Mouse (Mus musculus) midbrain, embryonic 14.5 days (tissue): Measurements from ENCODE around the gene Matn1. TPM values are rescaled to one million over a fixed set of nuclear protein-coding genes. Genes with fewer than 3 reads are reported as not detected.
A peak's percentile ranks its signal among the peaks of the same experiment; 100 is the strongest.

Experiments used
- ATAC-seq: fragments of 200-750 bp; cut with Nextera tagmentation; 2 replicates; pipeline ENCODE4 v1.8.0; 2017; ENCODE audit warnings: moderate number of reproducible peaks, moderate library complexity; ENCODE audit not compliant: low FRiP score, low TSS enrichment
- DNase-seq: peaks from one replicate; pipeline ENCODE4 v3.0.0-alpha.2; 2015
- H3K27ac ChIP-seq: fragments of 300-500 bp; sonication (generic); replicated peaks from 2 replicates; pipeline ENCODE4 v1.5.1; 2014; ENCODE audit warnings: mild to moderate bottlenecking, low read depth, low read length, moderate library complexity
- H3K27me3 ChIP-seq: fragments of 300-500 bp; sonication (generic); 2 replicates; pipeline ENCODE4 v1.6.1; 2014; ENCODE audit warnings: low read length, control low read depth, mixed read lengths; ENCODE audit not compliant: control insufficient read depth, insufficient read depth
- H3K36me3 ChIP-seq: fragments of 300-500 bp; sonication (generic); 2 replicates; pipeline ENCODE4 v1.6.1; 2014; ENCODE audit warnings: low read length, control low read depth; ENCODE audit not compliant: control insufficient read depth, insufficient read depth
- H3K4me1 ChIP-seq: fragments of 300-500 bp; sonication (generic); 2 replicates; pipeline ENCODE4 v1.6.1; 2014; ENCODE audit warnings: mild to moderate bottlenecking, antibody characterized with exemption, low read length, control low read depth; ENCODE audit not compliant: control insufficient read depth, insufficient read depth
- H3K4me2 ChIP-seq: fragments of 300-500 bp; sonication (generic); 2 replicates; pipeline ENCODE4 v1.6.1; 2014; ENCODE audit warnings: mild to moderate bottlenecking, low read length, moderate library complexity
- H3K4me3 ChIP-seq: fragments of 300-500 bp; sonication (generic); replicated peaks from 2 replicates; pipeline ENCODE4 v1.5.1; 2014; ENCODE audit warnings: low read depth, low read length
- H3K9ac ChIP-seq: fragments of 300-500 bp; sonication (generic); replicated peaks from 2 replicates; pipeline ENCODE4 v1.6.1; 2014; ENCODE audit warnings: mild to moderate bottlenecking, low read length, moderate library complexity
- H3K9me3 ChIP-seq: fragments of 300-500 bp; sonication (generic); 2 replicates; pipeline ENCODE4 v1.6.1; 2016; ENCODE audit warnings: low read length, control low read depth, mixed read lengths; ENCODE audit not compliant: control insufficient read depth
- WGBS: fragments of 180-500 bp; shearing (Covaris S2); extraction: QIAGEN DNeasy Blood & Tissue Kit; methylation state at CpG from one replicate; pipeline ENCODE4 v1.1.7; 2014; 5-methylcytosine and 5-hydroxymethylcytosine counted together
- polyA plus RNA-seq: library from polyadenylated mRNA; unstranded; fragments of >200 nt; fragmentation: Nextera tagmentation; extraction: Ambion mirVana; gene quantifications from 2 replicates; pipeline ENCODE4 v1.2.1, GENCODE M21; 2014

Gene Matn1
- polyA plus RNA-seq, 1 experiment from 2014 or later = not detected

DNA sequence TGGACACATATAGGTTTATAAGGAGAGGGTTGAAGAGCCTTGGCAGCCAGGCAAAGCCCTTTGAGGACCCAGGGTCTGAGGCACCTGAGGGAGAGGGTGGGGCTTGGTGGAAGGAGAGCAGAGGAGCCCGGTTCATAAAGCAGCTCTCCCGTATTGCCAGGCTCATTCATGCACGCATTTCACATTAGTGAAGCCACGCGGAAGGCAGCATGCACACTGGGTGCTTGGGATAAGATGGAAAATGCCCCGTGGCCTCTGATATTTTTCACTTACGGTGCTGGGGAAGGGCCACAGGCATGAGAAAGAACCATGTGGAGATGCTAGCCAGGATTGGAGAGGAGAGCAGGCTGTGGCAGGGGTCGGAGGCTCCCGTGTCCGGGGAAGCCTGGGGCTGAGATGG is 13.0 kb downstream of the Matn1 start:
- ATAC-seq (no peak), DNase-seq (no peak)
- 71% methylated on average over 10 of the region's 10 CpGs for WGBS
- H3K36me3 ChIP-seq = no peaks in the 10 kb centered on the region
- H3K9me3 ChIP-seq = no peaks in the 10 kb centered on the region
- no peak overlapping the region for H3K4me2 ChIP-seq
- H3K27me3 ChIP-seq = no peaks in the 10 kb centered on the region
- H3K9ac ChIP-seq = no peak overlapping the region; the same call in 1 of the 2 replicates
- no peak overlapping the region for H3K27ac ChIP-seq
- H3K4me3 ChIP-seq = no peak overlapping the region
- H3K4me1 ChIP-seq = peaks cover 6% of the 10 kb centered on the region; the same call in 1 of the 2 replicates

DNA sequence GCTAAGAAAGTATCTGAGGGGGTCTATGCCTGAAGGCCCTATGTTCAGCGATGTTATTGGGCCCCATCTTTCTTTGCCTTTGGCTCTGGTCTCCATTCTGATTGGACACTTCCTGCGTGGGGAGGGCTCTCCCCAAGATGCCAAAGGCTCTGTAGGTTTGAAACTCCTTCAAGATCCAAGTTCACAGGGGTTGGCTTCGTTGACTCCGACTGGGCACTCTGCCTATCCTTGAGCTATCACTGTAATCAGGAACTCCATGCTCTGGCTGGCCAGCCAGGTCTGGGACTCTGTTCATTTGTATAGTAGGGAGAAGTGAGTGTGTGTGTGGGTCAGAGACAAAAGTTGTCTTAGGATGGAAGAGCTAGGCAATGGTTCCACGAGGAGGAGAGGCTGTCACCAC is 14.6 kb downstream of the Matn1 start:
- Histone ChIP-seq H3K4me1 (peaks cover 6% of the 10 kb centered on the region; the same call in 1 of the 2 replicates), H3K4me2 (no peak overlapping the region), H3K9me3 (no peaks in the 10 kb centered on the region), H3K4me3 (no peak overlapping the region), H3K36me3 (no peaks in the 10 kb centered on the region), H3K27ac (no peak overlapping the region), H3K27me3 (no peaks in the 10 kb centered on the region), H3K9ac (no peak overlapping the region)
- ATAC-seq (no peak), DNase-seq (no peak)
- WGBS = 80% methylated on average over 5 of the region's 5 CpGs

DNA sequence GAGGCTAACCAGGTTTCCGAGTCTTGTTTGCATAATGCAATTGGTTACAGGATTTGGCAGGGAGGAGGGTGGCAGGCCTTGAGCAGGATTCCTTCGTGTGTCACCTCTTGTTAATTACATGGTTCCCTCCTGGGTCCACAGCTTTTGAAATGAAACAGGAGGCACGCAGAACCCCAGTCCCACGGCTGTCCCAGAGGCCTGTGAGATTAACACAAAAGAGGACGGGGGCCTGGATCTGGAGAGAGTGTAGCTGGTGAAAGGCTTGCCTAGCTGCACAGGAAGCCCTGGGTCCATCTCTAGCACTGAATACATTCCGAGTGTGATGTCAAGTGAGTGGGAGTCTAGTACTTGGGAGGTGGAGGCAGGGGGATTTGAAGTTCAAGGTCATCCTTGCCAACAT is 15.5 kb downstream of the Matn1 start:
- Histone ChIP-seq H3K9me3 (no peaks in the 10 kb centered on the region), H3K4me2 (no peak overlapping the region), H3K27me3 (no peaks in the 10 kb centered on the region), H3K36me3 (no peaks in the 10 kb centered on the region), H3K4me3 (no peak overlapping the region), H3K9ac (no peak overlapping the region), H3K4me1 (peaks cover 6% of the 10 kb centered on the region; the same call in 1 of the 2 replicates), H3K27ac (no peak overlapping the region)
- DNase-seq (peak; percentile 40), ATAC-seq (no peak; the same call in 1 of the 2 replicates)
- 27% methylated on average over 6 of the region's 6 CpGs for WGBS

DNA sequence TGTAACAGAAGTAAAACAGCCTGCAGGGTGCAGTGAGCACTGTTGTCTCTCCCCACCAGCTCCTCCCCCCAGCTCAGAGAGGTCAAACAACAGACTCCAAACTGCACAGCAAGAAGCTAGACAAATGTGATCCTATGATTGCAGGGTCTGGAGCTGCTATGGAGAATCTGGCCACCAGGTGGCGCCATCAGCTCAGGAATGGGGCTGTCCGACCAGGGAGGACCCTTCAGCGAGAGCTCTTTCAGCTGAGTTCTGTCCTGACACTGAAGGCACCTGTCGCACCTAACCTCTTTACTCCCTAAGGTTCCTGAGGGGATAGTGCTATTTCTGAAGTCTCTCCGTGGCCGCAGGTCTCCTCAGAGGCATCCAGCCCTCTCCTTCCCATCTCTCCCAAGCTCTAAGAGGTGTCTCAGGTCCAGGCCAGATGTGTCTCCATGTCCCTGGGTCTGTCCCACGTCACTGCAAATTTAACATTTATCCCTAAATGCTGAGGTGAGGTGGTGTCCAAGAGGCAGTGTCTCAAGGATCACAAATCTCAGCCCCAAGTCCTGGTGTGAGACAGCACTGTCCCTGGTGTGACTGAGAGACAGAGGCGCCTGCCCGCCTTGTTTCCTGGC is 16.0 kb downstream of the Matn1 start:
- H3K27ac ChIP-seq = no peak overlapping the region
- DNase-seq (peak; percentile 92), ATAC-seq (peak; percentile 46; the same call in 1 of the 2 replicates)
- H3K4me3 ChIP-seq = no peak overlapping the region
- 28% methylated on average over 9 of the region's 9 CpGs for WGBS
- no peaks in the 10 kb centered on the region for H3K9me3 ChIP-seq
- no peaks in the 10 kb centered on the region for H3K27me3 ChIP-seq
- no peak overlapping the region for H3K9ac ChIP-seq
- no peak overlapping the region for H3K4me2 ChIP-seq
- H3K4me1 ChIP-seq = peaks cover 6% of the 10 kb centered on the region; the same call in 1 of the 2 replicates
- H3K36me3 ChIP-seq = no peaks in the 10 kb centered on the region

DNA sequence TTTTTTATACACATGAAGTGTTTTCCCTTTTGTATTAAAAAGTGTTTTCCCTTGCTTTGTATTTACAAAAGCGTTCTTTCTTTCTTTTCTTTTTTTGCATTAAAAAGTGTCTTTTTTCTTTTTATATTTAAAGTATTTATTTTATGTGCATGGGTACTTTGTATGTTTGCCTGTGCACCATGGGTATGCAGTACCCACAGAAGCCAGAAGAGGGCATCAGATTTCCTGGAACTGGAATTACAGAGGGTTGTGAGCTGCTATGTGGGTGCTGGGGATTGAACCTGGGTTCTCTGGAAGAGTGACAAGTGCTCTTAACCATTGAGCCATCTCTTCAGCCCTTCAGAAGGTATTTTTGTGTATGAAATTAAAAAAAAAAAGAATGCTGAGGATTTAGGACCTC is 27.1 kb downstream of the Matn1 start:
- Histone ChIP-seq H3K9ac (no peak overlapping the region), H3K9me3 (no peaks in the 10 kb centered on the region), H3K36me3 (no peaks in the 10 kb centered on the region), H3K4me1 (0 out of 2 replicates have a peak, but pooled peaks cover 3% of the 10 kb centered on the region), H3K27ac (no peak overlapping the region), H3K4me3 (no peak overlapping the region), H3K4me2 (no peak overlapping the region), H3K27me3 (no peaks in the 10 kb centered on the region)
- 98% methylated on average over 1 of the region's 1 CpGs for WGBS
- no peak for DNase-seq
- no peak for ATAC-seq

DNA sequence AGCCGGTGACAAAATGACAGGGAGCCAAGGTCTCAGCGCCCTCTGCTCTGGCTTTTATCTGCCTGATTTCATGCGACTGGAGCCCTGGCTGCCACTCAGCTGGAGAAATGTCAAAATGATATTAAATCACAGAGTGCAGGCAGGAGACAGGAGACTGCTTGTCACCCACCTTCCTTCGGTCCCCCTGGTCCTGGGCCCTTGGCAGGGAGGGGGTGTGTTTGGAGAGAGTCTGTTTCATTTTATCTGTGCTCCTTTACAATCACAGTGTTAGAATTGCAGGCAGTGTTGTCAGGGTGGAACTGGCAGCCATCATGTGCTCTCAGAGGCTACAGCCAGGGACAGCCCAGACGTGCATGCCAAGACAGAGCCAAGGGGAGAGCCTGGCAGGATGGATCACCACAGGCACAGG is 28.2 kb downstream of the Matn1 start:
- no peak overlapping the region for H3K9ac ChIP-seq
- H3K9me3 ChIP-seq = no peaks in the 10 kb centered on the region
- 0 out of 2 replicates have a peak, but pooled peaks cover 3% of the 10 kb centered on the region for H3K4me1 ChIP-seq
- DNase-seq = peak; percentile 67
- WGBS = 62% methylated on average over 5 of the region's 5 CpGs
- no peak overlapping the region for H3K4me2 ChIP-seq
- no peaks in the 10 kb centered on the region for H3K36me3 ChIP-seq
- ATAC-seq = no peak; the same call in 1 of the 2 replicates
- H3K4me3 ChIP-seq = no peak overlapping the region
- no peaks in the 10 kb centered on the region for H3K27me3 ChIP-seq
- peak overlapping the region; percentile 74 for H3K27ac ChIP-seq

DNA sequence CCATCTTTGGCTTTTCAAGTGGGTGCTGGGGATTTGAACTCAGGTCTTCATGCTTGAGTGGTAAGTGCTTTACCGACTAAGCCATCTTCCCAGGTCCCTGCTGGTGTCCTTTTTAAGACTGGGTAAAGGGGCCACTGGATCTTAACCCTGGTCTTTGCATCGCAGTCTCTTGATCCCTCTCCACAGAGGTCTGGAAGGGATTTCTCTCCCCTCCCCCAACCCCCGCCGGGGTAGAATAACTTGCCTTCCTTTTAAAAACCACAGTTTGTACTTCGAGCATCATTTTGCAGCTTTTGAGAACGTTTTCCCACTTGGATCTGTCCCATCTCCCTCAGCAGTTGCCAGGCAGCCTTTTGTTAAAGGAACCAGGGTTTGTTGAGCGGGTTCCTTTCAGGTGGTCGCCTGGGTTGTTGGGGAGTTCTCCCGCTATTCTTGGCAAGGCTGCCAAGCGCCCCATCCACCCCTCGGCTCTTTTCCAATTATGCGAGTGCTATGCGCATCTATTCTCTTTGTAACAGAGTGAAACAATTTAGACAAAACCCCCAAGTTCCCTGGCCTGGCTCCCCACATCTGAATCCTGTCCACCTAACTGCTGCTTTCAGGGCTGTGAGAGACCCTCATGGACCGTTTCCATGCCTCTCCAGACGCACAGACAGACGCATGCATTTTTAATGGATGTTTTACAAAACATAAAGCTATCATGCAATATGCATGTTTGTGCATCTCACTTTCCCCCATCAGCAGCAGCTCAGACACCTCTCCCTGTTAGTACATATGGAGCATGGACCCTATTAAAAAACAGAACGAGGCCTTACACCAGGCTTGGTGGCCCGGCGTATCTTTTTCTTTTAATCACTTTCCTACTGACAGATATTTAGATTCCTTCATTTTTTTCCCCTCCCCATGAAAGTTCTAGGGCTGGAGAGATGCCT is 29.4 kb downstream of the Matn1 start:
- peak overlapping the region; percentile 74 for H3K27ac ChIP-seq

DNA sequence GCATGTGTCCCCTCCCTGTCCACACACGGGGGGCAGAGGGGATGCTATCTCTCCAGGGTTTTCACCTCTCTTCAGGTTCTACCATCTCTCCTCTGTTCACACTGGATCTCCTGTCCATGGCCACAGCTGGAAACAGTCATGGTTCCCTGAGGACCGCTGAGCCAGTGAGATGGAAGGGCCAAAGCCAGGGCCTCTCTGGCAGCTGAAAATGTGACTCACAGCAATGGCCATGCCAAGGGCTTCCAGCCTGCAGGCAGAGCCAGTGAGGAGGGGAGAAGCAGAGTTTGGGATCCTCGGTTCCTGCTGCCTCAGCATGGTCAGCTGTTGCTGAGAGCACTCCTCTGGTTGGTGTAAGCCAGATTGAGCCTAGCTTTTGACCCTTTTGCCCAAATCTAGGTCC is 34.8 kb downstream of the Matn1 start:
- 91% methylated on average over 3 of the region's 3 CpGs for WGBS
- Histone ChIP-seq H3K36me3 (no peaks in the 10 kb centered on the region), H3K4me3 (no peak overlapping the region), H3K4me2 (no peak overlapping the region), H3K4me1 (no peaks in the 10 kb centered on the region), H3K9ac (no peak overlapping the region), H3K27ac (no peak overlapping the region), H3K27me3 (no peaks in the 10 kb centered on the region), H3K9me3 (no peaks in the 10 kb centered on the region)
- no peak for DNase-seq
- no peak for ATAC-seq

More for the DNA sequence above, 29.4 kb downstream of the Matn1 start:
- 33% methylated on average over 19 of the region's 19 CpGs for WGBS
- Histone ChIP-seq H3K4me3 (no peak overlapping the region), H3K36me3 (no peaks in the 10 kb centered on the region), H3K4me1 (0 out of 2 replicates have a peak, but pooled peaks cover 3% of the 10 kb centered on the region), H3K9ac (no peak overlapping the region), H3K9me3 (no peaks in the 10 kb centered on the region), H3K4me2 (no peak overlapping the region), H3K27me3 (no peaks in the 10 kb centered on the region)
- DNase-seq (peak; percentile 80), ATAC-seq (no peak)
